Mouse (Mus musculus) CD4-positive, CD25-positive, alpha-beta regulatory T cell, adult 9 weeks (primary cell): ENCODE data around the gene Hmgcl. TPM values are rescaled to one million over a fixed set of nuclear protein-coding genes. Genes with fewer than 3 reads are reported as not detected.

ENCODE experiments used
- polyA plus RNA-seq: library from polyadenylated mRNA; unstranded; fragments of 100-300 nt; shearing (Covaris generic); gene quantifications from one replicate; pipeline ENCODE4 v1.2.1, GENCODE M21; 2017

Gene Hmgcl
- polyA plus RNA-seq, result 92.6 TPM

DNA sequence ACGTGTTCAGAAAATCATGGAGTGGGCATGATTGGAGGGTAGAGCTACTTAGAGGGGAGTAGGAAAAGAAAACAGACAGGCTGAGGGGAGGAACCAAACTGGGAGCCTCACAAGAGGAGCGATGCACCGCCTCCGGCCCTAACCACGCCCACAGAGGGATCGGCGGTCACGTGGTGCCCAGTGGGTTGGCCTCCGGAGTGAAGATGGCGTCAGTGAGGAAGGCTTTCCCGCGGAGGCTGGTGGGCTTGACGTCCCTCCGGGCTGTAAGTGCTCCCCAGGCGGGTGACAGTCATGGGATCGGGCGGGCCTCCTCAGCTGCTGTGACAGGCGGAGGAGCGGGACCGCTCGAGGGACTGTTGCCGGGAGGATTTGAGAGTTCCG lies at the start of gene Hmgcl:
Gene Hmgcl (plus strand): TSS at position 171 of the 381 bp plus-strand sequence.

DNA sequence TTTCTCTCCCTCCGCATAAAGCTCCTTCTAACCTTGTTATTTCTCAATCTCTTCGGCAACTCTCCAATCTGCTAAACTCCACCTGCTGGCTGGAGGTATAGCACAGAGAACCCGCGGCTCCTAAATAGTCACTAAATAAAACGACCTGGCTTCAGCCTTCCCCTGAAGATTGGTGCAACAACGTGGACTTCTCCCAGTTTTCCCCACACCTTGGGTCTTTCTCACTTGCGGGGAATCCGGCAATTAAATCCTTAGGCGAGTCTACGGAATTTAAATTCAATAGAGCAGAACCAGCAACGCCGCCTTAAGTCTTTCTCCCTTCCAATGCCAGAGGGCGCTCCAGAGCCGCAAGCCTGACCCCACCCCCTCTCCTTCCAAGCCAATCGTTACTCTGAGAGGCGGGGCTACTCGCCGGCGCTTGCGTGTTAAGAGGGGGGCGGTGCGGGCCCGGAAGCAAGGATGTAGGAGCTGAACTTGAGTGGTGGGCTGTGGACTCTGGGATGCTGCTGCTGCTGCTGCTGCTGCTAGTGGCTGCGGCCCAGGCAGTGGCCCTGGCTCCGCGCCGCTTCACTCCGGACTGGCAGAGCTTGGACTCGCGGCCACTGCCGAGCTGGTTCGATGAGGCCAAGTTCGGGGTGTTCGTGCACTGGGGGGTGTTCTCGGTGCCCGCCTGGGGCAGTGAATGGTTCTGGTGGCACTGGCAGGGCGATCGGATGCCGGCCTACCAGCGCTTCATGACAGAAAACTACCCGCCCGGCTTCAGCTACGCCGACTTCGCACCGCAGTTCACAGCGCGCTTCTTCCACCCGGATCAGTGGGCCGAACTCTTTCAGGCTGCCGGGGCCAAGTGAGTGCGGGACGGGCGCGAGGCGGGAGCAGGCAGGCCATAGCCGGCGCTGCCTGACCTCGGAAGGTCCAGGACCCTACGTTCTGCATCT lies 25.7 kb upstream of the Hmgcl start, which contains the start of gene Fuca1:
Gene Fuca1 (plus strand): TSS at position 432 of the 938 bp plus-strand sequence.

GRCm38 (mm10) chr4:135963457-135964193 lies 17.4 kb downstream of the Hmgcl start, which contains the start of gene Gale:
Gene Gale, plus strand, starts transcription at chr4:135963727.

DNA sequence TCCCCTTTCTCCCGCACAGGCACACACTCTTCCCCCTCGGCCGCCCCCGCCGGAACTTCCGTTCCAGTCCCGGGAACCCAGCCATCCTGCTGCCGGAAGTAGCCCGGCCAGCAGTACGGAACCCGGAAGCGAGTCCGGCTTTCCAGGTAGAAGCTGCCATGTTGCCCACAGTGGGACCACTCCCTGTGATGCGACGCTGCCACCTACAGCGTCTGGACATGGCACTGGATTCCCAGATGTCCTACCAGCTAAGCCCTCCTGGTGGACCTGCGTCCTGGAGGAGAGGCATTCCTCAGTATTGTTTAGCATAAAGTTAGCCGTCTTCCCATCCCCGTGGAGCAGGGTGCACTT lies 26.3 kb downstream of the Hmgcl start, which contains the start of gene Lypla2:
Gene Lypla2 (minus strand): TSS at position 71 of the 351 bp plus-strand sequence.

GRCm38 (mm10) chr4:135986943-135987710 lies 40.9 kb downstream of the Hmgcl start, which contains the start of gene Pithd1:
Gene Pithd1, minus strand, starts transcription at chr4:135987264.

Other genes starting within 250 kb of the Hmgcl start
- not detected for gene Il22ra1, start 218.3 kb upstream of the Hmgcl start, polyA plus RNA-seq
- not detected for gene Myom3, start 186.7 kb upstream of the Hmgcl start, polyA plus RNA-seq
- gene Srsf10, start 90.7 kb upstream of the Hmgcl start, polyA plus RNA-seq, result 193 TPM
- gene Pnrc2, start 72.6 kb upstream of the Hmgcl start, polyA plus RNA-seq, result 206 TPM
- 19.3 TPM for gene Cnr2, start 51.1 kb upstream of the Hmgcl start, polyA plus RNA-seq
- gene Fuca1, start 25.7 kb upstream of the Hmgcl start, polyA plus RNA-seq, result 127 TPM
- 26.8 TPM for gene Gale, start 17.3 kb downstream of the Hmgcl start, polyA plus RNA-seq
- 371 TPM for gene Lypla2, start 26.2 kb downstream of the Hmgcl start, polyA plus RNA-seq
- gene Pithd1, start 40.8 kb downstream of the Hmgcl start, polyA plus RNA-seq, result 7.5 TPM
- gene Eloa, start 75.3 kb downstream of the Hmgcl start, polyA plus RNA-seq, result 62.3 TPM
- 454 TPM for gene Rpl11, start 107.0 kb downstream of the Hmgcl start, polyA plus RNA-seq
- gene Id3, start 197.0 kb downstream of the Hmgcl start, polyA plus RNA-seq, result 271 TPM
- gene E2f2, start 225.9 kb downstream of the Hmgcl start, polyA plus RNA-seq, result 20.7 TPM